Mouse (Mus musculus): ENCODE data around the gene Dstn.

DNA sequence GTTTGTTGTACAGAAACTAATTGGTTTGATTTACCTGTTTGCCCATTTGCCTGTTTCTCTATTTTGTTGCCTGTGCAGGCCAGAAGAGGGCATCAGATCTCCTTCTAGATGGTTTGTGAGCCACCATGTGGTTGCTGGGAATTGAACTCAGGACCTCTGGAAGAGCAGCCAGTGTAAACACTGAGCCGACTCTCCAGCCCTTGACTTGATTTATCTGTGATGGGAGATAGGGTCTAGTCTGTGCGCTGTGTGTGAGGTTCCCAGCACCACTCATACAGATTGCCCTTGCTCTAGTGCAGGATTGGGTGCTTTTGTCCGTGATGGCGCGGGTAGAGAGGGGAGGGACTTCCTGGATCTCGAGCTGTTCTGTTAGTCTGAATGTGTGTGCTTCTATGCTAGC, 10.7 kb downstream of the Dstn start:
- TF ChIP-seq CTCF (IDR thresholded peaks at IDR 0.05; ENCODE audit: low read depth, low read length) (no peak), POLR2A (IDR thresholded peaks at IDR 0.05; ENCODE audit: extremely low read depth, insufficient read depth, low read length) (no peak)
